Mouse (Mus musculus) stomach, postnatal 0 days (tissue): Measurements from ENCODE around the gene Olfr46.
"Not testable (repeated sequence)": the region's sequence is repeated elsewhere in the genome, so short reads cannot be mapped to it uniquely, and the experiment has no call there.

Experiments used
- CTCF ChIP-seq: IDR thresholded peaks from 2 replicates; pipeline ENCODE4 v1.5.1; 2016; ENCODE audit warnings: antibody characterized with exemption, low read depth, mild to moderate bottlenecking, moderate library complexity
- EP300 ChIP-seq: optimal IDR thresholded peaks from 2 replicates; pipeline ENCODE3; 2016; ENCODE audit warnings: antibody characterized with exemption

DNA sequence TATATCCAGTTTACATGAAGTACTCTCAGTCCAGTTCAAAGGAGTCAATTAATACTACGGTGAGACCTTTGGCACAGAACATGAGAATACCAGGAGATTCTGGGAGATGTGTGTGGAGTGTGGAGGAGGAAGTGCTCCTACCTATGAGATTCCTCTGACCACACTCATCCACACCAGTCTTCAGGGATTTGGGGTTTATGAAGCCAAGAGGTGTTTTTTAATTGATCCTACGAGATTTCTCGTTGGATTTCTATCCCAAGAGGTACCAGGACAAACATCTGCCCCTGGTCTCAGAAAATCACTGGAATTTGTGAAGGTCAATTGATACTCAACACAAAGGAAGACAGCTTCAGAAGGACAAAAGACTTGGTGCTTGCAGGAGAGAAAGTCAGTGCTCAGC lies 27.6 kb downstream of the Olfr46 start, which contains the start of gene Olfr61:
- TF ChIP-seq EP300, CTCF: not testable (repeated sequence)
